Mouse (Mus musculus): ENCODE measurements around the gene Pigs.

The Pigs gene

DNA sequence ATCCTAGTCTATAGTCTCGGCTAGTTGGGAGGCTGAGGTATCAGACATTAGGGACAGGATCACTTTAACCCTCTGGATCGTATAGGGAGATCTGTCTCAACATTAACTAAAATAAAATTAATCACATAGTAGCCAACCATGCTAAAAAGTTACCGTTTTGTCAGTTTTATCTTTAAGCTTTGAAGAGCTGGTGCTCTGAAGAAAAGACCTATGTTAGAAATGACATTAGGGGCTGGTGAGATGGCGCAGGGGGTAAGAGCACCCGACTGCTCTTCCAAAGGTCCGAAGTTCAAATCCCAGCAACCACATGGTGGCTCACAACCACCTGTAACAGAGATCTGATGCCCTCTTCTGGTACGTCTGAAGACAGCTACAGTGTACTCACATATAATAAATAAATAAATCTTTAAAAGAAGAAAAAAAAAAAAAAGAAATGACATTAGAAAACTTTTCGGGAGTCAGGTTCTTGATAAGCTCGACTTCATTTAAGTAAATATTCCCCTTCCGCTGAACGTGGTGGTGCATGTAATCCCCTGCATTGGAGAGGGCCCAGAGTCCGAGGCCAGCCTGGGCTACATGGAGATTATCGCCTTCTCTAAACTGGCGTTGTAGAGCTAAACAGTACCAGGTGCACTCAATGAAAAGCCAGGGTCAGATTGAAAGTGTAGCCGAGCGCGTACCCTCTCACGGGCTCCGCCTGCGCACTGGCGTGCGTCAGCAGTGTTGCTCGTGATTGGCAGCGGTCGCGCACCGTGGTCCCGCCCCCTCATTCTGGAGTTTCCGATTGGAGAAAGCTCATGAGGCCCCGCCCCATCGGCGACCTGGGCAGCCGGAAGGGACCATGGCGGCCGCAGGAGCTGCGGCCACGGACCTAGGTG lies at the start of gene Pigs:
Gene Pigs (plus strand): TSS at position 782 of the 878 bp plus-strand sequence.
- DNase-seq (ENCODE audit: low spot score), result peak; percentile 91

DNA sequence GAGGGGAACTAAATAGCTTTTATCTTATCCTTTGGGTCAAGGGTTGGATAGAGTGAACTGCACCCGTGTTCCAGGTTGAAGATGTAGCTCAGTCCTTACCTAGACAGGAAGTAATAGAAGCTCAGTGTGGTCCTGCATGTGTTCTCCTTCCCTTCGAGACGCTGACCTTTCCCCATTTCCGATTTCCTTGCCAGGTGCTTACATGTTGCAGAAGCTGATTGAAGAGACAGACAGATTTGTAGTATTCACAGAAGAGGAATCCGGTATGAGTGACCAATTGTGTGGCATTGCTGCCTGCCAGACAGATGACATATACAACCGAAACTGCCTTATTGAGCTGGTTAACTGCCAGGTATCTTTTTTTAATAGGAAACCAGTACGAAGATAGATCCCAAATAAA lies 49.4 kb upstream of the Pigs start:
- DNase-seq (ENCODE audit: low spot score), result no peak

DNA sequence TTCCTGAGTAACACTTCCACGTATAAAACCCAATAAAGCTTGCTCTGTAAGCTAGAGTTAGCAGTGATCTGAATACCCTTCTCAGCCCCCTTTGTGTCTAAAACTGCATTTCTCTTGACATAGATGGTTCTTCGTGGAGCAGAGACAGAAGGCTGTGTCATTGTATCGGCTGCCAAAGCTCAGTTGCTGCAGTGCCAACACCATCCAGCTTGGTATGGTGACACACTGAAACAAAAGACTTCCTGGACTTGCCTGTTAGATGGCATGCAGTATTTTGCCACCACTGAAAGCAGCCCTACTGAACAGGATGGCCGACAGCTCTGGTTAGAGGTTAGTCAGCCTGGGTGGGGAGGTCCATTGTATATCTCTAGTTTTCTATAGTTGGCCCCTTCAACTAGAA lies 48.6 kb upstream of the Pigs start:
- DNase-seq (ENCODE audit: low spot score), result no peak

DNA sequence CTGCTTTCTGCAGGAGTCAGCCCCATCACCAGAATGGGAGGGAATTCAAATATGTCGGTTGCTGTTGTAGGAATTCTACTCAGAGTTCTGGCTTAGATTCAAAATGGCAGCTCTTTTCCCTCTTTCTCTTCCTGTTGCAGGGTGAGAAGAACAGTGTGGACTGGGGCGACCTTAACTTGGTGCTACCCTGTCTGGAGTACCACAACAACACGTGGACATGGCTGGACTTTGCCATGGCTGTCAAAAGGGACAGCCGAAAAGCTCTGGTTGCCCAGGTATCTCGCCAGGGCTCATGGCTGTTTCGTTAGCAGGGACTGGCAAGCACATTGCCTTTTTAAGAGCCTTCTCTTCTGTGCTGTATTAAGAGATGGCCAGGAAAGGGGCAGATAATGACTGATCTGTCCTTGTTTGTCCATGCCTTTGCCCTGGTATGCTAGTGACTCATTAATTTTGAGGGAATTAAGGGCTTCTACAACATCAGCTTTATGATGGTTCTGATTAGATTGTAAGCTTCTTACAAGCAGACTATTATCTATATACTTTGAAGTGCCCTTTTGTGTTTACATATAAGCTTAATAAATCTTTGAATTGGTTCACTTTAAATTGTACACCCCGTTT lies 39.0 kb upstream of the Pigs start:
- no peak for DNase-seq (ENCODE audit: low spot score)

DNA sequence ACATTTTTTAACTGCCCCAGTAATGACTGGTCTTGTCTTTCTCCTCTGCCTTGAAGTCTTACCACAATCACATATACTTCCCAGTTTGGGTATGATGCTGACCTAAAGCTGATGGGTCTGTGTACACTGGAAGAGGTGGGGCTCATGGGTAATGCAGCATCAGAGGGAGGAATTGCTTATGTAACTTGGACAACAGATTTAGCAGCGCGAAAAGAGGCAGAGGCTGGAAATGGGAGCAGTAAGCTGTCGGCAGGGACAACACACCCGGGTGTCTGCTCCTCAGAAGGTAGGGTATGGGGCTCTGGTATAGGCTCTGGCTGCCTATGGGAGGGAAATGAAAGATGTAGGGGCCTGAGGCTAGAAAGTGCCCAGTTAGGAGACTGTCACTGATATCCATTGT lies 37.6 kb upstream of the Pigs start, which contains the start of gene BC030499:
Gene BC030499 (plus strand): TSS at position 188 of the 400 bp plus-strand sequence.
- DNase-seq (ENCODE audit: low spot score), result no peak

DNA sequence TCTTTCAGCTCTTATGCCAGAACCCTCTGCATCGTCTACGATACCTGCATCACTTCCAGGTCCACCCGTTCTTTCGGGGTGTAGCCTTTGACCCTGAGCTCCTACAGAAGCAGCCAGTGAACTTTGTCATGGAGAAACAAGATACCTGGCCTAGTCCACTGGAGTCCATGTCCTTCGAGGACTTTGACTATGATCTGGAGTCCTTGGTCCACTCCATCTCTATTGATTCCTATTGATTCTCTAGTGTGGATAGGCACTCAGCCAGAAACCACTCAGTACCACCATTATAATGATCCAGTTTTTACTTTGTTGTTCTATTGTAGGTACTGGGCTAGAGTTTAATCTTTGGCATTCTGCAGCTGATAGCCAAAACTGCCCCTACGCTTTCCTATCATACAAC lies 33.6 kb upstream of the Pigs start:
- no peak for DNase-seq (ENCODE audit: low spot score)

DNA sequence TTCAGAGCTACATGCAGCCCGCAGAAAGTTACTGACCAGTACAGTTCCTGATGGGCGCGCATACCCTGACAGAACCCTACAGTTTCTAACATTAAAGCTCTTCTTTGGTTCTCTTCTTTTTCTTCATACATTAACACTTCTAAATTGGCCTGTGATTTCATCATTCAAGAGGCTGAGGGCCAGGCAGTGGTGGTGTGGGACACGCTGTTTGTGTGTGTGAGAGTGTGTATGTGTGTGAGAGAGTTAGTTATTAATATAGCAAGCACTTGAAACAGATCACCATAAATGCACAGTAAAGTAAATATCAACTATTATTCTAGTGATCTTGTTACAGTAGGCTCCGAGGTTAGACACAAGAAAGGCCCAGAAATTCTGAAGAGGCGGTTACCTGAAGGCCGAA lies 27.3 kb upstream of the Pigs start:
- DNase-seq (ENCODE audit: low spot score), result no peak

DNA sequence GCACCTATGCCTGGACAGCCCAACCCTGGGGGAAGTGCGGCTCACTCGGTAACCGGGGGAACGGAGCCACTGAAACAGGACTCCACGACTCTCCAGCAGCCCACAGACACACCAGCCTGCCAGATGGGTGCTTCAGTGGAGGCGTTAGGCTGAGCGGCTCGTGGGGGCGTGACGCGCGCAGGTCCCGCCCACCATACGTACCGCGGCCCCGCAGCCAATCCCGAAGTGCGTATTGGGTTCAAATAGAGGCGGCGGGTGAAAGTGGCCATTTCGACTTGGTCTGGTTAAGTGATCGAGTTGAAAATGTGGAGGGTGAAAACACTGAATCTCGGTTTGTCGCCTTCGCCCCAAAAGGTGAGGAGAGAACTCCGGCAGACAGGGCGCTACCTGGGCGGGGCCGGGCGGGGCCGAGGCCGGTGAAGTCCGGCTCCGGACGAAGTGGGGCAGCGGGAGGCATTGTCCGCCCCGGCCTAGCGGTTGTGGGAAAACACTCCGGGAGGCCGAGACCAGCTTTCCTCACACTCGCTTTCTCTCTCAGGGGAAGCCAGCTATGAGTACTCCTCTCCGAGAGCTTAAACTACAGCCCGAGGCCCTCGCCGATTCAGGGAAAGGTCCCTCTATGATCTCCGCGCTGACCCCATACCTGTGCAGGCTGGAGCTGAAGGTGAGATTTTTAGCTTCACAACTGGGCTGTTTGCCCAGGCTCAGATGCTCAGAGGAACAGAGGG lies 26.7 kb upstream of the Pigs start, which contains the start of gene Spag5:
Gene Spag5 (plus strand): TSS at position 173 of the 728 bp plus-strand sequence.
- peak; percentile 82 for DNase-seq (ENCODE audit: low spot score)

DNA sequence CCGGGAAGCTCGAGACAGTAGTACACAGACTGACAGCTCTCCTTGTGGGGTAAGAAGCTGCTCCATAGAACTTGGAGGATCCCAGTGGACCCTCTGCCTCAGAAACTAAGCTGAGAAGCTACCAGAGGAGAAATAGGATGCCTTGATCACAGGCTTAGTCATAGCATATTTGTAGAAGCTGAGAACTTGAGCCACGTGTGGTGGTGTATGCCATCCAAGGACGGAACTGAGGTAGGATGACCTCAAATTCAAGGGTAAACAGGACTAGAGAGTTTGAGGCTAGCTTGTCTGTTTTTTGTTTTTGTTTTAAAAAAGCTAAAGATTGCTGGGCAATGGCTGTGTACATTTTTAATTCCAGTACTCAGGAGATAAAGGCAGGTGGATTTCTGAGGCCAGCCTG lies 22.9 kb upstream of the Pigs start:
- no peak for DNase-seq (ENCODE audit: low spot score)

DNA sequence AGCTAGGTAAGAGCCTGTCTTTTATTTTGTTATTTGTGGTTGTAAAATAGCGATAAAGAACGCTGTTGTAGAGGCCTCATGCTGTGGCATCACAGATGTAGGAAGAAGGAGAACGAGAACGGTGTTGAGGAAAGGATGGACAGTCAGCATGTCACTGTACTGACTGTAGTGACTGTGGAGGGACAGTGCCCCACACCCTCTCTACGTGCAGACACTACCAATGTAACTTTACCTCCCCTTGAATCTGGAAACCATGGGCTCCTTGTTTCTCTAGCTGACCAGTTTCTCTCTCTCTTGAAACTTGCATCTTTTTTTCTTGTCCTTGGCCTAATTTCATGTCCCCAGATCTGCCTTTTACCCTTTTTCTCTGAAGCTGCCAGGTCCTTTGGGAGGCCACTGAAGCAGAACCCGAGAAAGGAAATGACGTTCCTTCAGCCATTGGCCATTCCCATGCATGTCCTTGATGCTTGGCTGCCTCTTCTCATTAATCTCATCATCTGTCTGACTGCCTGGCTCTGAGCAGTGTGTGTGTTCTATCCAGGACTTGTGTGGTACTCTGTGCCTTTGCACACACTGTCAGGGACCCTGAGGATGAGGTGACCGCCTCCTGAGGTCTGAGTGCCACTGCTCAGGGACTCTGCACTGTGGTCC lies 17.2 kb upstream of the Pigs start:
- no peak for DNase-seq (ENCODE audit: low spot score)

DNA sequence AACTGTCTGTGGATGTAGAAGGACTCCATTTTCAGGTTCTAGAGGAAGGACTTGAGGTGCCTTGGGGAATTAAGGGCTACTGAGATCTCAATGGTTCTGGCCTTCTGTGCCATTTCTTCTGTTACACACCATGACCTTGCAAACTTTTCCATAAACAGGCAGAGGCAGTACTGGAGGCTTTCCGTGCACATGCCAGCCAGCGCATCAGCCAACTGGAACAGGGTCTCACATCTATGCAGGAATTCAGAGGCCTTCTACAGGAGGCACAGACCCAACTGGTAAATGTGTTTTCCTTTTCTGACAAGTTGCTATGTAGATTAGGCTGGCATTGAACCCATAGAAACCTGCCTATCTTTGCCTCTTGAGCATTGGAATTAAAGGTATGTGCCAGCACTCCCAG lies 14.6 kb upstream of the Pigs start:
- DNase-seq (ENCODE audit: low spot score), result no peak

DNA sequence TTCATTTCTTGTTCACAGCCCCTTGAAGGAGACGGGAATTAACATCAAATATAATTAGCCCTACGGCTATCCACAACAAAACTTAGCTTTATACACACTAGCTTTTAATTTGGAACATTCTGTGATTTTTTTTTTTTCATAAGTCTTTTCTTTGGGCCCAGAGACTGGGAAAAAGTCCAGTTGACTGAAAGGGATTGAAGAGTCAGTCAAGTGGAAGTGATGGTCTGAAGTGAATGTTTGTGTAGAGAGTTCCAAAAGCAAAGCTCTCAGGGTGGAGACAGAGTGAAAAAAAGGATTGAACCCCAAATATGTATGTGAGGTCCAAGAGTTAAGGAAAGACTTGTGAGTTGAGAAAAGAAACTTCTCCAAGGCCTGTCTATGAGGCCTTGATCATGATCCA lies 9.8 kb upstream of the Pigs start:
- no peak for DNase-seq (ENCODE audit: low spot score)

DNA sequence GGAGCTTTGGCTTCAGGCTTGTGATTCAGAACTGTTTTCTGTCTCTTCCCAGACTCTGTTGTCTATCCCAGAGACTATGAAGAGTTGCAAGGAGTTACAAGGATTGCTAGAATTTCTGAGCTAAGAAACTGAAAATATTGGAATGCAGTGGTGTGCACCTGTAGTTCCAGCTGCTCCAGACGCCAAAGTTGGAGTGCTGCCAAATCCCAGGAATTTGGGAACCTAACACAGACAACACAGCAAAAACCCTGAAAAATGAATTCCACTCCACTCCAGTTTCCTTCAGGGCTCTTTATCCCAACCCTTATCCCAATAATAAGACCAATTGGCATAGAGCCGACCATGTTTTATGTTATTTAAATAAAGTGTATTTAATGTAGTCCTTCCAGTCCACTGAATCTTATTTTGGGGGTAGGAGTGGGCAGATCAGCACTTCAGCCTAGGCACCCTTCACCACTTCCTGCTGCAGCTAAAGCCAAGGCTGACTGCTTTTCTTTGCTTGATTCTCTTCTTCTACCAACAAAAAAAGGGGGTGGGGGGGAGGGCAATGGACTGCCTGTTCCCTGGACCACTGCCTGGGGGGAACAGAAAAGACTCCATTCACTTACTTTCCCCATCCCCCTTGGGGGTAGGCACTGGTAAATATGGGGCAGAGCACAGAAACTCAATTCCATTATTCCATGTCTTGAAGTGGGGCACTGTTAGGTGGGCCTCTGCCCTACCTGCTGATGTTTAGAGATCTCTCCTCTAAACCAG lies 6.0 kb upstream of the Pigs start:
- DNase-seq (ENCODE audit: low spot score), result no peak

DNA sequence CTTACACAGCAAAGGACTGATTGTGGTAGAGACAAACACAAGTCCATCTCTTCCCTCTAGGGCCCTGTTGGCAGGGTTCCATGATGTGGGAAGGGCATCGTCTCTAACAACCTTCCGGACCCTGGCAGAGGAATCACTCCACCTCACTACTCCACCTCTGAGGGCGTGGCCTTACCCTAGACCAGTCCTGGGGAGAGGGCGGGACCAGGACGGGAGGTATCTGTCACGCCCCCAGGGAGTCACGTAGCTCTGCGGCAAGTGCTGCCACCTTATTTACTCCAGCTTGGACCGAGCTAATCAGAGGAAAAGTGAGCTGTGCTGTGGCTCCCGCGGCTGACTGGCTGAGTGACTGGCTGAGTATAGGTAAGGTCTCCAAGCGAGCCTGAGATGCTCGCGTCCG lies 5.4 kb upstream of the Pigs start, which contains the start of gene Aldoc:
Gene Aldoc (plus strand): TSS at position 109 of the 400 bp plus-strand sequence.
- peak; percentile 89 for DNase-seq (ENCODE audit: low spot score)

DNA sequence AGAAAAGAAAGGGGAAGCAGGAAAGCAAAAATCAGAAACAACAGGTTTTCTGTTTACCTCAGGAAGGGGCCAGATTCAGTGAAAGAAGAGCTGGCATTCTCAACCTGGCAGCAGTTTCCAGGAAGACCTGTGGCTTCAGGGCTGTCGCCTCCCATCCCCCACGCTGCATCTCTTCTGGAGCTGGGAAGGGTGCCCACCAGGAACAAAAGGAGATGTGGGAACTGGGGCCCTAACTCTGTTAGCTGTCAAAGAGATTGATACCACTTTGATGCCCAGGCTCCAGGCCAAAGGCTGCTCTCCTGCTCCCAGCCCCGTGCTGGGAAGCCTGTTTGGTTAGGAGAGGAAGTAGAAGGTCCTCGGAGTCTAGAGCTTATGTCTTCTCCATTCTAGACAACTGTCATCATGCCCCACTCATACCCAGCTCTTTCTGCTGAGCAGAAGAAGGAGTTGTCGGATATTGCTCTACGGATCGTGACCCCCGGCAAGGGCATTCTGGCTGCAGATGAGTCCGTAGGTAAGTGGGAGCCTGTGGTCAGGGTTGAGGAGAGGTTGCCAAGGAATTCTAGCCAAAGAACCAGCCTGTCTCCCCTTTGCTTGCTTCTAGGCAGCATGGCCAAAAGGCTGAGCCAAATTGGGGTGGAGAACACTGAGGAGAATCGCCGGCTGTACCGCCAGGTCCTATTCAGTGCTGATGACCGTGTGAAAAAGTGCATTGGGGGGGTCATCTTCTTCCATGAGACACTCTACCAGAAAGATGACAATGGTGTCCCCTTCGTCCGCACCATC lies 4.0 kb upstream of the Pigs start:
- no peak for DNase-seq (ENCODE audit: low spot score)

DNA sequence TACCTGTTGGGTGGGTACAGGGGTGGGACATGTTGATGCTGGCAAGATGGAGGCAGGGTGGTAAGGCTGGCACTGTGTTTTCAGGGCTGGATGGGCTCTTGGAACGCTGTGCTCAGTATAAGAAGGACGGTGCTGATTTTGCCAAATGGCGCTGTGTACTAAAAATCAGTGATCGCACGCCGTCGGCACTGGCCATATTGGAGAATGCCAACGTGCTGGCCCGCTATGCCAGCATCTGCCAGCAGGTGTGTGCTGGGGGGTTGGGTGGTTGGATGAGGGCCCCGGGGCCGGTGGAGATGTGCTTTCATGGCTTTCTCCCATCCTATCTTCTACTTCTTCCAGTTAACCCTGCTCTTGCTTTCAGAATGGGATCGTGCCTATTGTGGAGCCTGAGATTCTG lies 3.2 kb upstream of the Pigs start:
- DNase-seq (ENCODE audit: low spot score), result no peak

DNA sequence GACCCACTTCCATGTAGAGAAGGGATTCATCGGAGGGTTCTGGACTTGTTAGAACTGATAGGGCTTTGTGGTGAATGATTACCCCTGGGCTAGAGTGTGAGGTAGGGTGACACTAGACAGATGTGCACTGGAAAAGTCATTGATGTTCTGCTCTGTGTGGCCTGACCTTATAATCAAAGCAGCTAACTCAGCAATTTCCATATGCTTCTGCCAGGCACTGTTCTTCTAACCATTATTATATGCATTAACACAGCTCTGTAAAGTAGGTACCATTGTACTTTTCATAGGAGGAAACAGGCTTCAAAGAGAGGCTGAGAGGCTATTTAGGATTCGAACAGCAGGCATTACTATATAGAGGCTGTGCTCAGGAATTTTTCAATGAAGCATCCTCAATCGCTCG lies 1.0 kb upstream of the Pigs start:
- no peak for DNase-seq (ENCODE audit: low spot score)

DNA sequence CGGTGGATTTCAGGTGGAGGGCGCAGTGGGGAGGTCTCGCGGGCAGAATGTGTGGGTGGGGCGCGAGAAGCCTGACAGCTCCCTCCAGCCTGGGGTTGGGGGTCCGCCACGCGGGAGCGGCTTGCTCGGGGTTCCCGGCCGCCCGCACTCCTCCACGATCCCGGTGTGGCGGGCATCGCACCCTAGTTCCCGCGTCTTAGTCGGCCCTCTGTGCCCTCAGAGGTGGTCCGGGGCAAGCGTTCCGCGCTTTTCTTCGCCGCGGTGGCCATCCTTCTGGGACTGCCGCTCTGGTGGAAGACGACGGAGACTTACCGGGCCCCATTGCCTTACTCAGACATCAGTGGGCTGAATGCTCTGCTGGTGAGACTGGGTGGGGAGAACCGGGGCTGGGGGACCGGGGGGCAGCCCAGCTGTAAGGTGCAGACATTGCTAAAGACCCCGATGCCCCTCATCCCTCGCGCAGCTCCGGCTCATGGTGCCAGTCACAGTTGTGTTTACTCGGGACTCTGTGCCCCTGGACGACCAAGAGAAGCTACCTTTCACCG lies 369 bp downstream of the Pigs start:
- DNase-seq (ENCODE audit: low spot score), result no peak

DNA sequence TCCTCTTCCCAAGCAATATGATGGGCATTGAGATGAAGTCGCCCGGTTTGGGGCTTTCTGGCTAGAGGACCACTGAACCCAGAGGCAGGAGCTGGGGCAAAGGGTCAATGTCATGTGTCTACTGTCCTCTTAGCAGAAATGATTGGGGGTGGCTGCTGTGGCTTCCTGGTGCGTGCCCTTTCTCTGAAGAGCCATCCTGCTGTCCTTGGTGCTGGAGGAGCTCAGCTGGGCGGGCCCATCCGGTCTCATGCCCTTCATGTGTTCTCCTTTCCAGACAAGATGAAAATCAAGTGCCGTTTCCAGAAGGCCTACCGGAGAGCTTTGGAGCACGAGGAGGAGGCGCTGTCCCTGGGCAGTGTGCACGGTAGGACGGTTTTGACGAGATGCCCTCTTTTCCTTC lies 4.5 kb downstream of the Pigs start:
- no peak for DNase-seq (ENCODE audit: low spot score)

DNA sequence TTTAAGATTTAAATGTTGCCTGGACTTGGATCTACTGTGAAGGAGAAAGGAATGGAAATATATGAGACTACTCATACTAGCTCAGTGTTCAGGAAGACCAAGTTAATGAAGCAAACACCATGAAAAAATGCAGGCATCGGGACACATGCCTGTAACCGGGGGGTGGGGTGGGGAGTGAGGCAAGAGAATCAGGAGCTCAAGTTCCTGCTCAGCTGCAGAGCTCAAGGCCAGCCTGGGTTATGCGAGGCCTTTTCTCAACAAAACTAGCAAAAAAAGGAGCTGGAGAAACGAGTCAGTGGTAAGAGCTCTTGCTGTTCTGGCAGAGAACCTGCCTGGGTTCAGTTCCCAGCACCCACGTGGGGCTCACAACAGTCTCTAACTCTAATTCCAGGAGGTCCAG lies 5.8 kb downstream of the Pigs start:
- DNase-seq (ENCODE audit: low spot score), result no peak
